Mouse (Mus musculus) spleen, adult 2 months (tissue): ENCODE results near the gene Olfr1411. TPM values are rescaled to one million over a fixed set of nuclear protein-coding genes. Genes with fewer than 3 reads are reported as not detected.
A peak's percentile ranks its signal among the peaks of the same experiment; 100 is the strongest.

ENCODE experiments used
- DNase-seq, 2 experiments: peaks; one replicate each; pipeline versions ENCODE4 v3.0.0 to v3.0.0-alpha.2; 2012 to 2021; ENCODE audit warnings: low spot score in 2 of 2, low read depth in 1 of 2
- H3K27ac ChIP-seq: fragments of 200-500 bp; 2 replicates; pipeline ENCODE4 v1.5.1; 2012; ENCODE audit warnings: low read length, inconsistent platforms; ENCODE audit not compliant: insufficient read depth
- H3K27me3 ChIP-seq: fragments of 200-500 bp; 2 replicates; pipeline ENCODE4 v1.6.1; 2012; ENCODE audit warnings: mild to moderate bottlenecking, moderate library complexity, low read length, inconsistent platforms; ENCODE audit not compliant: control insufficient read depth, insufficient read depth
- H3K36me3 ChIP-seq: fragments of 200-500 bp; 2 replicates; pipeline ENCODE4 v1.6.1; 2012; ENCODE audit warnings: mild to moderate bottlenecking, low read length, inconsistent platforms; ENCODE audit not compliant: control insufficient read depth, insufficient read depth
- H3K4me1 ChIP-seq: fragments of 200-500 bp; 2 replicates; pipeline ENCODE4 v1.6.1; 2011; ENCODE audit warnings: inconsistent platforms; ENCODE audit not compliant: control insufficient read depth, insufficient read depth, insufficient read length
- H3K4me3 ChIP-seq: fragments of 200-500 bp; 2 replicates; pipeline ENCODE4 v1.5.1; 2011; ENCODE audit warnings: mild to moderate bottlenecking, inconsistent platforms; ENCODE audit not compliant: insufficient read depth, insufficient read length; ENCODE audit errors: extremely low read depth
- CTCF ChIP-seq: fragments of 200-500 bp; IDR thresholded peaks from 2 replicates; pipeline ENCODE4 v1.5.1; 2011; ENCODE audit warnings: mild to moderate bottlenecking, inconsistent platforms; ENCODE audit not compliant: insufficient read depth, insufficient read length, insufficient replicate concordance; ENCODE audit errors: extremely low read depth
- POLR2A ChIP-seq: fragments of 200-500 bp; IDR thresholded peaks from 2 replicates; pipeline ENCODE4 v1.6.1; 2011; ENCODE audit warnings: low read depth, low read length, inconsistent platforms
- WGBS: fragments of 180-500 bp; shearing (Covaris S2); methylation state at CpG from one replicate; pipeline ENCODE4 v1.1.7; 2018; 5-methylcytosine and 5-hydroxymethylcytosine counted together
- polyA plus RNA-seq: library from polyadenylated mRNA; depleted of rRNA; stranded (reverse); fragments of >200 nt; gene quantifications from 2 replicates; pipeline ENCODE4 v1.2.3, GENCODE M21; 2012

Olfr1411 gene
- polyA plus RNA-seq, 1 experiment = not detected

DNA sequence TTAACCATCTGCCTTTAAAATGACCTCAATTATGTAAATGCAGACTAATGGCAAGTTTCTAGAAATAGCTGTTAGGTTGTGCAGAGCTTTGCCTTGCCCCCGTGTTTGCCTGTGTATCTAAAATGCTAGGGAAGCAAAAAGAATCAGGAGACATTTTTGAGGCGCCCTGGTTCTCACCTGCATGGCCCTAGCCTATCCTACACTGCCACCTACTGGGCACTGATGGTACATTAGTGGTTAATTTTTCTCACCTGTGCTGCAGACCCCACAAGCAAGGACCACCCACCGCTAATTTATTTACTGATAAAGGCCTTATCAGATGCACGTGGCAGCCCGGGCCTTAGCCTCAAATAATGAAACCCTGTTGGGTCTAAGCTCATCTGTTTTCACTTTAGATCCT lies 16.8 kb downstream of the Olfr1411 start:
- no peaks in the 10 kb centered on the region for H3K27me3 ChIP-seq

DNA sequence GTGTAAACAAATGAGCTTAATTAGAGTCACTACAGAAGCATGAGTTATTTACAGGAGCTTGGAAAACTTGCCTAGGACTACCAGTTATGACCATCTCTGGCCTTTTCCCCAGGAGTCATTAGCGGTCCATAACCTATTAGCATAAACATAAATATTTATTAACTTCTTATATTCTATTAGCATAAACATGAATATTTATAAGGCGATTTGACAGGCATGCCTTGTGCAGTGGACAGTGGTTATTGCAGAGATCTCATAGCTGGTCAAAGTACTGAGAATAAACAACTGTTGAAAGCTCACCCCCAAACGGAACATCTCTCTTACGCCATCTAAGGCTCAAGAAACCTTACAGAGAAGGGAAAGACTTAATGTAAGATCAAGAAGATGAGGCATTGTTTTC lies 19.0 kb downstream of the Olfr1411 start:
- no peaks in the 10 kb centered on the region for H3K4me1 ChIP-seq
- H3K27me3 ChIP-seq = no peaks in the 10 kb centered on the region
- no peak for TF ChIP-seq CTCF
- DNase-seq = no peak
- H3K27ac ChIP-seq = no peak overlapping the region
- no peaks in the 10 kb centered on the region for H3K36me3 ChIP-seq
- H3K4me3 ChIP-seq = no peak overlapping the region
- WGBS = 54% methylated on average over 4 of the region's 4 CpGs

More for the DNA sequence above, 16.8 kb downstream of the Olfr1411 start:
- Histone ChIP-seq H3K27ac (no peak overlapping the region), H3K36me3 (no peaks in the 10 kb centered on the region), H3K4me1 (no peaks in the 10 kb centered on the region), H3K4me3 (no peak overlapping the region)
- 6% methylated on average over 5 of the region's 5 CpGs for WGBS
- TF ChIP-seq CTCF (peak; percentile 67; the same call in 1 of the 2 replicates), POLR2A (no peak)
- DNase-seq = peak in 1 of 2 experiments; percentile 37

DNA sequence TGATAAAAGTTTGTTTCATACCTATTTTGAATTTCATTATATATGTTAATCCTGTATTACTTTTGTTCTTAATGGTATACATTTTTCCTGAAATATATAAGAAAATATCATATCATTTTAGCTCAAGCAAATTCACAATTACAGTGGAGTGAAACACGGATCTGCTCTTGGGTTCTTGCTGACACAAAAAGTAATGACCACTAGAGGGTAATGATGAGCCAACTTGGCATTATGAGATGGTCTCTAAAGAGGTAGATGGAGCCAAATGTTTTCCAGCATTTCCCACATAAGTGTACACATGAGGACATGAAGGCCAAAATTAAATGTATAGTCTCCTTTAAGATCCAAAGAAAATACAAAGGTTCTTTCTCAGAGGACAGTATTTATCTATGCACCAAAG lies 20.3 kb downstream of the Olfr1411 start:
- no peaks in the 10 kb centered on the region for H3K36me3 ChIP-seq
- no peak for DNase-seq
- no peaks in the 10 kb centered on the region for H3K4me1 ChIP-seq
- H3K4me3 ChIP-seq = no peak overlapping the region
- no peak overlapping the region for H3K27ac ChIP-seq
- 4% methylated on average over 1 of the region's 1 CpGs for WGBS
- no peaks in the 10 kb centered on the region for H3K27me3 ChIP-seq
- TF ChIP-seq POLR2A (no peak), CTCF (no peak)

DNA sequence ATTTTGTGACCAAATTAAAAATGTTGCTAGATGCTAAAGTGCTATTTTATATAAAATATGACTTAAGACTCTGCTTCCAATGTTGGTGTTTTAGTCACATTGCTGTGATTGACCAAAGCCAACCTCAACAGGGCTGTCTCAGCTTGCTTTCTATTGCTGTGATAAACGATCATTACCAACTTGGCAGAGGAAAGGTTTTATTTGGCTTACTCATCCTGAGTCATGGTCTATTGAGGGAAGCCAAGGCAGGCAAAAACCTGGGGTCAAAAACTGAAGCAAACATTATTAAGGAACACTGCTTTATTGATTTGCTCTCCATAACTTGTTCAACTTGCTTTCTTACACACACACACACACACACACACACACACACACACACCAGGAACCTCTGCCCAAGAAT lies 21.8 kb downstream of the Olfr1411 start:
- WGBS = 36% methylated on average over 1 of the region's 1 CpGs
- TF ChIP-seq POLR2A (no peak), CTCF (no peak)

DNA sequence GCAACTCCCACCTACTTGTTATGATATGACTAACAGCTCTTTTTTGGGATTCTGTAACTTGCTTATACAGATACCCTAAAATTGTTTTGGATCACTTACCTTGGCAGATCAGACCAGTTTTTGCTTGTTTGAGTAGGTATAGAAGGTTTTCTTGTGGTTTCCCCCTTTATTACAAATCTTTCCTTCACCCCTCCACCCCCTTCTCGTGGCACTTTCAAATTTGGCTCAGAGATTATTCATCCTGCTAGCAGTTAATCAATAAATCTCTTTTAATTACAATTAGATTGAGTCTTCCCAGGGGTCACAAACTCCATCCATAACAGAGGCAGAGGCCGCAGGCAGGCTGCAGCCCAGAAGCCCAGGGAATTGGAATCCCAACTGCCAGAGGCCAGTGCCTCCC lies 23.3 kb downstream of the Olfr1411 start, which contains the start of gene Olfr12:
Olfr12 (plus strand) TSS at position 301 of the 400 bp plus-strand sequence.
- no peaks in the 10 kb centered on the region for H3K4me1 ChIP-seq
- no peak for TF ChIP-seq CTCF
- no peak for TF ChIP-seq POLR2A
- no peak within 1 kb of the TSS for H3K27ac ChIP-seq
- H3K4me3 ChIP-seq = no peak within 1 kb of the TSS
- H3K27me3 ChIP-seq = no peaks in the 10 kb centered on the region
- DNase-seq = no peak
- WGBS = 66% methylated on average over 2 of the region's 2 CpGs
- H3K36me3 ChIP-seq = no peaks in the 10 kb centered on the region

More for the DNA sequence above, 21.8 kb downstream of the Olfr1411 start:
- Histone ChIP-seq H3K36me3 (no peaks in the 10 kb centered on the region), H3K4me1 (no peaks in the 10 kb centered on the region), H3K27ac (no peak overlapping the region), H3K27me3 (no peaks in the 10 kb centered on the region), H3K4me3 (no peak overlapping the region)
- no peak for DNase-seq

DNA sequence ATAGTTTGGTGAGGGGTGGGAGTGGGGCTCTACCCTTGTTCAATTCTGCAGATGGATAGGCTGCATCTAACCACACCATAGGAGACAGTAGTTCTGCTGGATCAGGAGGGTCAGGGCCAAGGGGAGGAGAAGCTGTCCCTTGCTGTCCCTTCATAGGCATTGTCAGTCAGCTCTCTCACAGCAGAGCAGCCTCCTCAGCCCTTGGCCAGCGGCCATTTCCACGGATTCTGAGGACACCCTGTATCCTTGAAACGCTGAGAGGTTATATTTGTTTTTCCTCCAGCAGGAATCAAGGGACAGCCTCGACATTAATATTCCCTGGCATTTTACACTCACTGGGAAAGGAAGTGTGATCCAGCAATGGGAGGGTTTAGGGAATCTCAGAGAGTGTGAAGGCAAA lies 24.1 kb downstream of the Olfr1411 start:
- no peak overlapping the region for H3K27ac ChIP-seq
- no peaks in the 10 kb centered on the region for H3K4me1 ChIP-seq
- H3K4me3 ChIP-seq = no peak overlapping the region
- H3K27me3 ChIP-seq = no peaks in the 10 kb centered on the region
- no peaks in the 10 kb centered on the region for H3K36me3 ChIP-seq
- TF ChIP-seq CTCF (no peak), POLR2A (no peak)
- WGBS = 69% methylated on average over 4 of the region's 4 CpGs
- DNase-seq = no peak

DNA sequence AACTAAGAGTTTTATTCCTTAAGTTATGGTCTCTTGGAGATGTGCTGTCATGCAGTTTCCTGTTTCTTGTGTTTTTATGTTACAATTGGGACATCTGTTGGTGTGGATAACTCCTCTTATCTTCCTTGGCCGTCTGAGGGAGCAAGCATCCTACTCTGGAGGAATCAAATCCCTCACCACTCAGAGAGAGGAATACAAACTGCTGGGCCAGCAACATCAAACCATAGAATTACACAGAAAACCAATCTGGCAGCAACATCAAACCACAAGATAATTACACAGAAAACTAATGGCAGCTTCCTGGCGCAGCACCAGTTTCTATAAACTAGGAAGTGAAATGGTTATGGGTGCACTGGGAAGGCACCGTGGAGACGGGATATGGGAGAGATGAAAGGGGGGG lies 34.0 kb downstream of the Olfr1411 start:
- Histone ChIP-seq H3K4me3 (no peak overlapping the region), H3K36me3 (no peaks in the 10 kb centered on the region), H3K27me3 (no peaks in the 10 kb centered on the region), H3K4me1 (no peaks in the 10 kb centered on the region), H3K27ac (no peak overlapping the region)
- 46% methylated on average over 4 of the region's 4 CpGs for WGBS
- TF ChIP-seq POLR2A = no peak
- TF ChIP-seq CTCF = no peak
- no peak for DNase-seq
